Mouse (Mus musculus): ENCODE results near the gene Unc93b1.

- TF ChIP-seq CTCF (IDR thresholded peaks at IDR 0.05; ENCODE audit: borderline replicate concordance, control insufficient read depth, extremely low read depth, insufficient read depth, low read length, poor library complexity) (no peak), POLR2A (IDR thresholded peaks at IDR 0.05; ENCODE audit: control insufficient read depth, extremely low read depth, insufficient read depth, low read length, poor library complexity) (no peak)
These were observed 12.2 kb upstream of the Unc93b1 start for GRCm38 (mm10) chr19:3922661-3923371.
